ENCODE assay signal across 8 mouse cellular contexts in genomic region chr10:68136051-68136450, GRCm38 (mm10).
DNase-seq lines count a peak whose midpoint lies in the region; ATAC-seq lines count a peak whose summit lies in the region.

No protein-coding gene starts in this region.

- no peak for ATAC-seq in heart, embryonic 12.5 days (ENCODE audit: insufficient number of reproducible peaks, low FRiP score)
- no peak for ATAC-seq in hindbrain, embryonic 13.5 days (ENCODE audit: low FRiP score)

- 1% methylated on average over 9 of the region's 9 CpGs for WGBS in heart, embryonic 12.5 days
- under 1% methylated on average over 9 of the region's 9 CpGs for WGBS in hindbrain, embryonic 13.5 days
- 22% methylated on average over 9 of the region's 9 CpGs for WGBS in macrophage (ENCODE audit: missing documents)

- intact Hi-C loops in heart, postnatal 25 days (cut with DNase I): no loop called here

- H3K4me1 ChIP-seq in heart, embryonic 12.5 days (replicated peaks): peaks cover 53% of the 10 kb centered on the region
- peaks cover 31% of the 10 kb centered on the region for H3K4me1 ChIP-seq in hindbrain, embryonic 13.5 days (replicated peaks)

- H3K36me3 ChIP-seq in heart, embryonic 12.5 days: peaks cover 31% of the 10 kb centered on the region
- peaks cover 16% of the 10 kb centered on the region for H3K36me3 ChIP-seq in hindbrain, embryonic 13.5 days
- H3K36me3 ChIP-seq in macrophage (ENCODE audit: inconsistent target): peaks cover 35% of the 10 kb centered on the region

- peak overlapping the region; percentile 54 for H3K4me3 ChIP-seq in heart, embryonic 12.5 days
- peak overlapping the region; percentile 40 for H3K4me3 ChIP-seq in hindbrain, embryonic 13.5 days
- peak overlapping the region; percentile 22 for H3K4me3 ChIP-seq in macrophage (ENCODE audit: inconsistent target)

- DNase-seq in heart, postnatal 25 days (ENCODE audit: low spot score): no peak
- DNase-seq in Muller cell, postnatal 12 days (ENCODE audit: inconsistent ontology term): peak; percentile 72
- no peak for DNase-seq in right cerebral cortex, adult 18-20 months
- DNase-seq in T-cell, adult 2 months (ENCODE audit: low spot score): no peak
- no peak for DNase-seq in adrenal gland, postnatal 36 days

- no peaks in the 10 kb centered on the region for H3K9me3 ChIP-seq in heart, embryonic 12.5 days (replicated peaks)
- no peaks in the 10 kb centered on the region for H3K9me3 ChIP-seq in hindbrain, embryonic 13.5 days

- H3K79me2 ChIP-seq in macrophage (ENCODE audit: inconsistent target): peaks cover 69% of the 10 kb centered on the region; the same call in 1 of the 2 replicates

- H3K9ac ChIP-seq in heart, embryonic 12.5 days: peak overlapping the region; percentile 77
- H3K9ac ChIP-seq in hindbrain, embryonic 13.5 days: peak overlapping the region; percentile 68

- H3K27ac ChIP-seq in heart, embryonic 12.5 days (ENCODE audit: poor library complexity, severe bottlenecking): peak overlapping the region; percentile 94
- peak overlapping the region; percentile 81 for H3K27ac ChIP-seq in hindbrain, embryonic 13.5 days
- no peak overlapping the region for H3K27ac ChIP-seq in macrophage

- no peaks in the 10 kb centered on the region for H3K27me3 ChIP-seq in heart, embryonic 12.5 days (replicated peaks)
- H3K27me3 ChIP-seq in hindbrain, embryonic 13.5 days: no peaks in the 10 kb centered on the region

- peak overlapping the region; percentile 74 for H3K4me2 ChIP-seq in heart, embryonic 12.5 days
- H3K4me2 ChIP-seq in hindbrain, embryonic 13.5 days: peak overlapping the region; percentile 60
